Mouse (Mus musculus) lung, postnatal 0 days (tissue): Measurements from ENCODE around the gene Gm20388.

Source experiments
- CTCF ChIP-seq: IDR thresholded peaks from 2 replicates; pipeline ENCODE4 v1.5.1; 2016; ENCODE audit warnings: antibody characterized with exemption, mild to moderate bottlenecking
- EP300 ChIP-seq: IDR thresholded peaks from 2 replicates; pipeline ENCODE4 v1.6.1; 2016; ENCODE audit warnings: antibody characterized with exemption, mild to moderate bottlenecking, control low read depth

DNA sequence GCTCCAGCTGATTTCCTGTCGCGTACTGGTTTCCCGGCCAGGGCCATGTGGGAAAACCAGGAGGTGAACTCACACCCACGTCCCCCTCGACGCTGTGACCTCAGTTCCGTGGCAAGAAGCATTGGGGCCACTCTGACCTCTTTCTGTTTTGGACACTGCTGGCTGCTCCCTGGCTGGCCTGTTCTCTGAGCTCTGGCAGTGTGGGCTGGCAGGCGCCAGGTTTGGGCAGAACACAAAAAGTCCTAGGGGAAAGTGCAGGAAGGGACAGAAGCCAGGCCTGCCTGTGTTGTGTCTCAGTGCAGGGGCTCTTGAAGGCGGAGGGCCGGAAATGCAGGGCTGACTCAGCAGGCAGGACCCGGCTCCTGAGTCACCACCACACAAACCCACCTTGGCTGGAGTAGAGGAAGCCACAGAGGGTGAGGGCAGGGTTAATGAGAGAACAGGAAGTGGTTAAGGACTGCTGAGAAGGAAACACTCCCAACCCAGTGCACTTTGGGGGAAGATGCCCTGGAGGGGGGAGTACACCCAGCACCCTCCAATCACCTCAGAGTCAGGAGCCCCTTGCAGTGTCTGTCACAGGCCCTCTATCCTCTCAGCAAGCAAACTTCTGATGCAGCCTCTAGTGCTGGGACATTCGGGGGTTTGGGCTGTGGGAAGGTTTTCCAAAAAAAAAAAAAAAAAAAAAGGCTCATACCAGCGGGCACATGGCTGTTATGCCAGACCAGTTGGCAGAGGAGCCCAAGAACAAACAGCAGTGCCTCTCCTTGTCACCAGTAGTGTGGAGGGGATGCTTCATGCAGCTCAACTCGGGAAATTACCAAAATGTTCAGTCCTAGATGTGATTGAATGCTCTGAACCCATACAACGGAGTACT is 1277.1 kb downstream of the Gm20388 start:
- no peak for TF ChIP-seq CTCF
- TF ChIP-seq EP300 = peak; percentile 27; the same call in 1 of the 2 replicates
